Mouse (Mus musculus) testis, adult 2 months (tissue): Measurements from ENCODE around the gene Cdiptos.

ENCODE experiments used
- CTCF ChIP-seq: fragments of 200-500 bp; IDR thresholded peaks from 2 replicates; pipeline ENCODE4 v1.5.1; 2012; ENCODE audit warnings: low read depth, mild to moderate bottlenecking, inconsistent platforms, low read length, moderate library complexity; ENCODE audit not compliant: control insufficient read depth, insufficient read depth, insufficient replicate concordance
- POLR2A ChIP-seq: fragments of 200-500 bp; IDR thresholded peaks from 2 replicates; pipeline ENCODE4 v1.6.1; 2012; ENCODE audit warnings: low read depth, mild to moderate bottlenecking, inconsistent platforms, low read length, moderate library complexity; ENCODE audit not compliant: control insufficient read depth

- TF ChIP-seq POLR2A = no peak
- TF ChIP-seq CTCF = no peak
Observed at GRCm38 (mm10) chr7:127022528-127023271, 46.8 kb upstream of the Cdiptos start.
